Mouse (Mus musculus): ENCODE measurements around the gene Limch1.
A peak's percentile ranks its signal among the peaks of the same experiment; 100 is the strongest.

Gene Limch1

DNA sequence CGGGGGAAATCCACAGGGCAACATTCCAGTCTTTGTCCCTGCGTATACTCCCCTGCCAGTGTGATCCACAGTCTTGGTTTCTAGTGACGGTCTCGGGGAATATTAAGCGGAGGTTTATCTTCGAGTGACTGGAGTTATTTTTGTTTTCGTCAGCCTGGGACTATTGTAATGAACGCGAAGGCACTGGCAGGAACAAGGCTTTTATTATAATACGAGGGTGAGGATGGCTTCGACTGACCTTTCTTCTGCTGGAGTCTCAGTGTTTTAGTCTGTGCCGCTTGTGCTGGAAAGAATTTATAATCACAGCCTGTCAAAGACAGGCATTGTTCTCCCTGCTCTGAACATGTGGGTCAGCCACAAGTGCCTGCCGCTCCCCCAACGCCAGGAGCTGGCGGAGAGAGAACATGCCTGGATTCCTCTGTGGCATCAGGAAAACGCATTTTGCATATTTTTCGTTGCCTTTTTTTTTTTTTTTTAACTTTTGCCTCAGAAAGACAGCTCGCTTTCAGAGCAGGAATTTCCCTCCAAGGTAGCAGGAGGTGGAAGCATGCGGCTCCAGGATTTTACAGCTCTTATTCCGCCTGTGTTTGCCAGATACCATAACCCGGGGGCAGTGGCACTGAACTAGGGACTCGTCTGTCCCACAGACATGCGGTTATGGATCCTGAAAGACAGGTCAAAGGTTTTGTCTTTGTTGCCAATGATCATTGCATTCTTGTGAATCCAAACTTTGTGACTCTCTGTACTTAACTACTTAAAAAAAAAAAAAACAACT is 222.6 kb downstream of the Limch1 start:
- DNase-seq (ENCODE audit: low read depth, low spot score): peak; percentile 90

GRCm38 (mm10) chr5:66968925-66969711 is 223.5 kb downstream of the Limch1 start:
- DNase-seq (ENCODE audit: low read depth, low spot score): no peak

- DNase-seq (ENCODE audit: low read depth, low spot score): no peak
Observed at GRCm38 (mm10) chr5:66975621-66976020, 230.0 kb downstream of the Limch1 start.

DNA sequence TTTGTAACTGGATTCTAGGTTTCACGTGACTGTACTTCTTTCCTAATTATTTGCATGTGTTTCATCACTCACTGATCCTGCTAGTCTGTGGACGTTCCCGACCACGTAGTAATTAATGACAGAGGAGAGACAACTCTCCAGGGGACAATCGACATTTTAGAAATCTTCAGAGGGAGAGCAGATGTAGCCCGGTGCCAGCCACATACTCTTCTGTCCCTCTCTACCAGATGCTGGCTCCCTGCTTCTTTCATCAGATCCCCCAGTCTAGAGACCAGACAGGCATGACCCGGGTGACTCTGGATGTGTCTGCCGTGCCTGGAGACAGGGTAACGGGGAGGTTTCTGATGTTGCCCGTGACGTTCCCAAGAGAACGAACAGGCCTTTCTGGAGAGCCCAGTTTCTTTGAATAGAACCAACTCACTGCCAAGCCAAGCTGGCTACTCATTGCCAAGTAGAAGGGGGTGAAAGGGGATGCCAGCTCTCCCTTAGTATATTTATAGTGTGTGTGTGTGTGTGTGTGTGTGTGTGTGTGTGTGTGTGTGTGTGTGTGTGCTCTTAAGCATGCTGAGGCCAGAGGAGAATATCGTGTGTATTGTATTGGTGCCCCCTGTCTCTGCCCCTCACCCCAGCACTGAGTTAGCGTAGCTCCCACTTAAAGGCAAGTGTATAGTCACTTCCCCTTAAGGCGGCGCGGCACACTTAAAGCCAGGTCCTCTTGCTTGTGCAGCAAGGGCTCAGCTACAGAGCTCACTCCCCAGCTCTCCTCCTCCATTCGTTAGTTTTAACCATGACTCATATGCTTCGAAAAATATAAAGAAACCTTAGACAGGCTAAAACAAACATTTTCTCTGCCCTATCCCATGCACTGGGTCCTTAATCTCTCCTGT is 233.9 kb downstream of the Limch1 start:
- DNase-seq (ENCODE audit: low read depth, low spot score): peak; percentile 68

DNA sequence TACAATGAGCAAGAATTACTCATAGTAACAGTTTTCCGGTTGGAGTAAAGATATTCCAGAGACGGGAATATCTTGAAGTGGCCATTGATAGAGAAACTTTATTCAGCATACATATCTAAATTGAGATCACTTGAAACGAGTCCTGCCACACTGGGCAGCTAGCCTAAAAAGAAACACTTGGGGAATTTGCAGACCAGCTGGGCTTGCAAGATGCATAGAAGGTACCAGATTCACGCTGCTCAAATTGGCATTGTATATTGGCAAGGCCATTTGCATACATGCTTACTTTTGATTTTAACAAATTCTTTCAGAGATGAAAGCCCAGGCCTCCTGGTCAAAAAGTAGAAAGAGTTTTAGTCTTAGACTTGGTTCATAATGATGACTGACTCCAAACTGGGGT is 235.2 kb downstream of the Limch1 start:
- no peak for DNase-seq (ENCODE audit: low read depth, low spot score)

- DNase-seq (ENCODE audit: low read depth, low spot score): no peak
Observed at GRCm38 (mm10) chr5:66983104-66983503, 237.5 kb downstream of the Limch1 start.

GRCm38 (mm10) chr5:66988926-66989325 is 243.3 kb downstream of the Limch1 start:
- DNase-seq (ENCODE audit: low read depth, low spot score): no peak

DNA sequence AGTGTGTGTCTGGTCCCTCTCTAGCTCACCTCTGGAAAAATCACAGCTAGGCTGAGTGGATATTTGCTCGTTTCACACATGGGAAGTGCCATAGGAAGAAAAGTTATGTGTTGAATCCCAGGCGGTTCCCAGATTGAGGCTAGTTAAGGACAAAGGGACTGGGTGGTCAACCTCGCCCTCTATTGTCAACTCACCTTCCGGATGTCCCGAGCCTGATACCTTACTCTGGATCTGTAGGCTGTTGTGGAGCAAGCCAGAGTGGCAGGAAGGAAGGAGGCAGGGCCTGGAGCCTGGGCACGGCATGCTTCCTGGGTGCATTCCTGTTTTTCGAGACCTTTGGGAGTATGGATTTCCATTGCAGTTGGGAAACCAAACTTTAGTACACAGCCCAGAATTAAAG is 243.9 kb downstream of the Limch1 start:
- DNase-seq (ENCODE audit: low read depth, low spot score): no peak

DNA sequence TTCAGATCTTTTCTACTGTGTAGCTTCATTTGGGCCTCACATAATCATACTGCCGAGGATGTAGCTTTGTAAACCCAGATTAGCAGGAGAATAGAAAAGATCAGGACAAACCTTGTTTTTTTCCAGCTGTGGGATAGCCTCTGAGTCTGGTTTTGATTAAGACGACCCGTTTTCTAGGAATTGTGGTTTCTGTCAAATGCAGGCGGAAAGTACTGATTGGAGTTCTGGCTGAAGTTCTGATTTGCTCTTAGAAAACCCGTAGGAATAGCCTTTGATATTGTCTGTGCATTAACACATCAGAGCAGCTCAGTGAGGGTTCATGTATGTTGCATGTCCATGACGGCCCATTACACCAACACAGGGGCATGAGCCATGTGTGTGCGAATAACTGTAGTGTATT is 246.8 kb downstream of the Limch1 start:
- DNase-seq (ENCODE audit: low read depth, low spot score): no peak

GRCm38 (mm10) chr5:66993076-66993475 is 247.4 kb downstream of the Limch1 start:
- DNase-seq (ENCODE audit: low read depth, low spot score): no peak

- DNase-seq (ENCODE audit: low read depth, low spot score): peak; percentile 59
Observed at GRCm38 (mm10) chr5:66996124-66996523, 250.5 kb downstream of the Limch1 start.

GRCm38 (mm10) chr5:66996886-66997599 is 251.4 kb downstream of the Limch1 start:
- DNase-seq (ENCODE audit: low read depth, low spot score): peak; percentile 93

DNA sequence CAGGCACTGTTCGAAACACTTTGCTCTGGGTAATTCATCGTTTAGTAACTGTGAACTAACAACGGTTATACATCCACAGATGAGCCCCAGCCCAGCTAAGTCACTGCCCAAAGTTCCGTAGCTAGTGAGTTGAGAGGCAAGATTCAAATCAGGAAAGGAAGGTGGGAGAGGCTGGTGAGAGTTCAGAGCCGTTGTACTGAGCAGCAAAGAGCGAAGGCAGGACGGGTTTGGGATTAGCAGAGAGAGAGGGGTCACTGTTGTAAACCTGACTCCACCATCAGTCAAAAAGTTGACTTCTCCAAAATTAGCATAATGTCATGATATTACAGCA is 251.9 kb downstream of the Limch1 start:
- no peak for DNase-seq (ENCODE audit: low read depth, low spot score)

- no peak for DNase-seq (ENCODE audit: low read depth, low spot score)
Observed at GRCm38 (mm10) chr5:66998341-66998740, 252.7 kb downstream of the Limch1 start.

DNA sequence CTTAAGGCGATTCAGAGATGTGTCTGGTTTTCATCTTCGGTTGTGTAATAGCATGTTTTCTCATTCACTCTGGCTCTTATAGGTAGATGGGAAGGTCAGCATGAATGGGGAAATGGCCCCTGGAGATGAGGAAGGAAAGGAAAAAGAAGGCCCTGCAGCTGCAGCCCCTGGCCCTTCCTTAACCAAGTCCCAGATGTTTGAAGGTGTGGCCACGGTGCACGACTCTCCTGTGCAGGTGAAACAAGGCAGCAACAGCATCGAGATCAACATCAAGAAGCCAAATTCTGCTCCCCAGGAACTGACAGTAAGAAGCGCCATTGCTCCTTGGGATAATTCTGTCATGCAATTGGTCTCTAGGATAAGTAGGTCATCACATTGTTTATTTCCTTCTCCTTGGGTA is 256.7 kb downstream of the Limch1 start:
- DNase-seq (ENCODE audit: low read depth, low spot score): no peak

GRCm38 (mm10) chr5:67004619-67005018 is 259.0 kb downstream of the Limch1 start:
- DNase-seq (ENCODE audit: low read depth, low spot score): no peak

- no peak for DNase-seq (ENCODE audit: low read depth, low spot score)
Observed at GRCm38 (mm10) chr5:67011043-67011870, 265.6 kb downstream of the Limch1 start.

GRCm38 (mm10) chr5:67011985-67012384 is 266.4 kb downstream of the Limch1 start:
- no peak for DNase-seq (ENCODE audit: low read depth, low spot score)

DNA sequence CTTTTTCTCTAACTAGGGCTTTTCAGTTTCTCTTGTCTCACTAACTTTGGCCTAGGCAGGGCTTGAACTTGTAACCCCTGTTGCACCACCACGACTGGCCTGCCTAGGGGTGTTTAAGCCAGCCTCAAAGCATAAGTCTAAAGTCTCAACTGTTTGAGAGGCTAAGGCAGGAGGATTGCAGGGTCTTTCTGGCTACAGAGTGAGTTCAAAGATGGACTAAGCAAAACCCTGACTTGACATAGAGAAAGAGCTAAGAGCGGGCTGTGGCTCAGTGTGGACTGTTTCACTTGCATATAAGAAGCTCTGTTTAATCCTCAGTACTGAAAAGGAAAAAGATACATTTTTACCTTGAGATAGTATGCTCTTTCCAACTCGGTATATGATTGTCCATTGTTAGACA is 268.3 kb downstream of the Limch1 start:
- DNase-seq (ENCODE audit: low read depth, low spot score): no peak

DNA sequence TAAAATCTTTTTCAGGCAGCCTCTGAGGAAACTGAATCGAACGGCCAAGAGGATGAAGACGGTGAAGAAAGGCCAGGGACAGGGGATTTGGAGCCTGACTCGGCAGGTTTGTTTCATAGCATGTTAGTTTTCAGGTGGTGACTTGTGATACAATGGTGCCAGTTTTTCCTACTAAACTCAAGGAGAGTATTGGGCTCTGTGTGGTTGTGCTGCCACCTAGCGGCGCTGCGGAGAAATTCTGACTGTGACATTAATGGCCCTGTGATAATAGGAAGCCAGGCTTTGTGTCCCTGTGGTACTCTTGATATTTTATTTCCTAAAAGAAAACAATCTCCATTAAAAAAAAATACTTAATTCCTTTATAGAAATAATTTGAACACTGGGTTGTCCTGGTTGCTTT is 270.8 kb downstream of the Limch1 start:
- DNase-seq (ENCODE audit: low read depth, low spot score): peak; percentile 82

Measured in mesoderm, embryonic 11.5 days (tissue).